Mouse (Mus musculus) MEL (cell line): ENCODE measurements around the gene Gm17324. TPM values are rescaled to one million over a fixed set of nuclear protein-coding genes. Genes with fewer than 3 reads are reported as not detected.

Source experiments
- DNase-seq: peaks from one replicate; pipeline ENCODE4 v3.0.0; 2011; ENCODE audit warnings: low read depth, low spot score
- H3K27ac ChIP-seq: 2 replicates; pipeline ENCODE4 v1.5.1; 2012; ENCODE audit warnings: low read depth, mild to moderate bottlenecking, control low read depth, low read length, moderate library complexity; ENCODE audit not compliant: control insufficient read depth
- H3K27me3 ChIP-seq, 2 experiments: fragments of 150-350 bp in 1 of 2; sonication (generic) in 1 of 2; 2 replicates each; pipeline ENCODE4 v1.6.1; 2012; ENCODE audit warnings: low read length in 2 of 2, mild to moderate bottlenecking in 2 of 2, improper control_type of control experiment in 1 of 2, moderate library complexity in 1 of 2; ENCODE audit not compliant: insufficient read depth in 2 of 2, control insufficient read depth in 1 of 2
- H3K36me3 ChIP-seq, 2 experiments: 2 replicates each; pipeline ENCODE4 v1.6.1; 2012 to 2014; ENCODE audit warnings: low read length in 2 of 2, improper control_type of control experiment in 1 of 2, inconsistent platforms in 1 of 2, mild to moderate bottlenecking in 1 of 2; ENCODE audit not compliant: insufficient read depth in 2 of 2, control insufficient read depth in 1 of 2
- H3K4me1 ChIP-seq, 2 experiments: fragments of 150-350 bp in 1 of 2; sonication (generic) in 1 of 2; 2 replicates each; pipeline ENCODE4 v1.6.1; 2012; ENCODE audit warnings: low read length in 2 of 2, improper control_type of control experiment in 1 of 2, mild to moderate bottlenecking in 1 of 2; ENCODE audit not compliant: insufficient read depth in 2 of 2, control insufficient read depth in 1 of 2
- H3K4me3 ChIP-seq, 2 experiments: fragments of 150-350 bp in 1 of 2; sonication (generic) in 1 of 2; 2 replicates each; pipeline ENCODE4 v1.5.1; 2012; ENCODE audit warnings: low read depth in 2 of 2, low read length in 2 of 2, mild to moderate bottlenecking in 2 of 2, moderate library complexity in 2 of 2, control low read depth in 1 of 2, improper control_type of control experiment in 1 of 2; ENCODE audit not compliant: control insufficient read depth in 1 of 2, insufficient read depth in 1 of 2
- H3K79me2 ChIP-seq: 2 replicates; pipeline ENCODE4 v1.6.1; 2012; ENCODE audit warnings: mild to moderate bottlenecking, low read length, moderate library complexity; ENCODE audit not compliant: control insufficient read depth, poor library complexity, insufficient read depth
- H3K9ac ChIP-seq: 2 replicates; pipeline ENCODE4 v1.6.1; 2012; ENCODE audit warnings: low read depth, mild to moderate bottlenecking, control low read depth, low read length, moderate library complexity; ENCODE audit not compliant: control insufficient read depth, poor library complexity, severe bottlenecking
- H3K9me3 ChIP-seq: fragments of 150-350 bp; sonication (generic); replicated peaks from 2 replicates; pipeline ENCODE4 v1.6.1; 2012; ENCODE audit warnings: mild to moderate bottlenecking, low read length, improper control_type of control experiment, moderate library complexity; ENCODE audit not compliant: insufficient read depth
- E2F4 ChIP-seq: IDR thresholded peaks from 2 replicates; pipeline ENCODE4 v1.6.1; 2011; ENCODE audit warnings: low read depth, low read length, improper control_type of control experiment, borderline replicate concordance
- EP300 ChIP-seq, 2 experiments: IDR thresholded peaks; 2 replicates each; pipeline ENCODE4 v1.6.1; 2011; ENCODE audit warnings: improper control_type of control experiment in 2 of 2, low read length in 2 of 2, low read depth in 1 of 2, mild to moderate bottlenecking in 1 of 2
- ETS1 ChIP-seq: IDR thresholded peaks from 2 replicates; pipeline ENCODE4 v1.6.1; 2012; ENCODE audit warnings: low read depth, mild to moderate bottlenecking, inconsistent platforms, low read length, improper control_type of control experiment, moderate library complexity
- GABPA ChIP-seq: IDR thresholded peaks from 2 replicates; pipeline ENCODE4 v1.6.1; 2012; ENCODE audit warnings: low read depth, mild to moderate bottlenecking, inconsistent platforms, low read length, improper control_type of control experiment, moderate library complexity
- GATA1 ChIP-seq: IDR thresholded peaks from 2 replicates; pipeline ENCODE4 v1.6.1; 2011; ENCODE audit warnings: low read depth, low read length, improper control_type of control experiment
- HCFC1 ChIP-seq: IDR thresholded peaks from 2 replicates; pipeline ENCODE4 v1.6.1; 2012; ENCODE audit warnings: low read depth, mild to moderate bottlenecking, inconsistent platforms, low read length, improper control_type of control experiment, moderate library complexity
- MAFK ChIP-seq: IDR thresholded peaks from 2 replicates; pipeline ENCODE4 v1.6.1; 2011; ENCODE audit warnings: low read depth, mild to moderate bottlenecking, low read length, improper control_type of control experiment, borderline replicate concordance
- MAX ChIP-seq: IDR thresholded peaks from 2 replicates; pipeline ENCODE4 v1.6.1; 2011; ENCODE audit warnings: low read length, improper control_type of control experiment
- MXI1 ChIP-seq: IDR thresholded peaks from 2 replicates; pipeline ENCODE4 v1.6.1; 2011; ENCODE audit warnings: mild to moderate bottlenecking, low read depth, low read length, improper control_type of control experiment
- MYC ChIP-seq: IDR thresholded peaks from 2 replicates; pipeline ENCODE4 v1.6.1; 2011; ENCODE audit warnings: low read depth, mild to moderate bottlenecking, low read length, improper control_type of control experiment, moderate library complexity
- NELFE ChIP-seq: IDR thresholded peaks from 2 replicates; pipeline ENCODE4 v1.6.1; 2011; ENCODE audit warnings: low read depth, low read length, improper control_type of control experiment
- NRF1 ChIP-seq: IDR thresholded peaks from 2 replicates; pipeline ENCODE4 v1.6.1; 2014; ENCODE audit warnings: low read depth, mild to moderate bottlenecking, inconsistent platforms, low read length, improper control_type of control experiment, moderate library complexity; ENCODE audit not compliant: poor library complexity, insufficient read depth, severe bottlenecking
- POLR2A ChIP-seq, 2 experiments: IDR thresholded peaks; 2 replicates each; pipeline ENCODE4 v1.6.1; 2011 to 2012; ENCODE audit warnings: low read length in 2 of 2, mild to moderate bottlenecking in 2 of 2, control low read depth in 1 of 2, improper control_type of control experiment in 1 of 2, low read depth in 1 of 2, moderate library complexity in 1 of 2; ENCODE audit not compliant: control insufficient read depth in 1 of 2, insufficient read depth in 1 of 2, poor library complexity in 1 of 2
- POLR2AphosphoS2 ChIP-seq: IDR thresholded peaks from 2 replicates; pipeline ENCODE4 v1.6.1; 2011; ENCODE audit warnings: low read length, improper control_type of control experiment
- SMC3 ChIP-seq: IDR thresholded peaks from 2 replicates; pipeline ENCODE4 v1.6.1; 2011; ENCODE audit warnings: low read depth, low read length, improper control_type of control experiment
- TAL1 ChIP-seq: IDR thresholded peaks from 2 replicates; pipeline ENCODE4 v1.6.1; 2012; ENCODE audit warnings: mild to moderate bottlenecking, inconsistent platforms, low read length, moderate library complexity, mixed read lengths
- TBP ChIP-seq: IDR thresholded peaks from 2 replicates; pipeline ENCODE4 v1.8.0; 2011; ENCODE audit warnings: low read depth, low read length, improper control_type of control experiment
- TCF12 ChIP-seq: IDR thresholded peaks from 2 replicates; pipeline ENCODE4 v1.6.1; 2014; ENCODE audit warnings: low read depth, mild to moderate bottlenecking, inconsistent platforms, low read length, improper control_type of control experiment, moderate library complexity
- UBTF ChIP-seq: IDR thresholded peaks from 2 replicates; pipeline ENCODE4 v1.6.1; 2012; ENCODE audit warnings: low read depth, mild to moderate bottlenecking, inconsistent platforms, low read length, improper control_type of control experiment, moderate library complexity, borderline replicate concordance; ENCODE audit not compliant: insufficient read depth
- USF1 ChIP-seq: IDR thresholded peaks from 2 replicates; pipeline ENCODE4 v1.6.1; 2014; ENCODE audit warnings: low read depth, mild to moderate bottlenecking, inconsistent platforms, low read length, improper control_type of control experiment, moderate library complexity
- polyA plus RNA-seq, 2 experiments: library from polyadenylated mRNA; stranded (reverse) in 1 of 2; unstranded in 1 of 2; fragments of >175 nt in 1 of 2; fragments of >200 nt in 1 of 2; gene quantifications; 2 replicates each; pipeline versions ENCODE4 v1.2.1 to v1.2.4; 2012; ENCODE audit warnings: low replicate concordance in 2 of 2, low read depth in 1 of 2; ENCODE audit not compliant: insufficient read length in 2 of 2, insufficient read depth in 1 of 2, missing spikeins in 1 of 2
- total RNA-seq: library from RNA; depleted of rRNA; stranded (reverse); fragments of 300-350 nt; gene quantifications from 2 replicates; pipeline ENCODE4 v1.2.3, GENCODE M21; 2012

Gm17324 gene
- total and polyA plus RNA-seq, 3 experiments = 0.36 to 1.8 TPM; not detected in 1

GRCm38 (mm10) chr9:78442579-78443392 lies 5.8 kb downstream of the Gm17324 start, which contains the start of gene Cgas:
Gene Cgas, minus strand, starts transcription at chr9:78443237.
- peak; percentile 60 for TF ChIP-seq HCFC1
- no peak for TF ChIP-seq GATA1
- 0 out of 2 replicates have a peak, but pooled peaks have one; percentile 33 for TF ChIP-seq UBTF
- peak; percentile 51; the same call in 1 of the 2 replicates for TF ChIP-seq TCF12
- no peak for TF ChIP-seq POLR2AphosphoS2
- peak; percentile 28; the same call in 1 of the 2 replicates for TF ChIP-seq USF1
- TF ChIP-seq SMC3 = no peak
- TF ChIP-seq TAL1 = no peak
- peak; percentile 78 for TF ChIP-seq NRF1
- TF ChIP-seq MXI1 = peak; percentile 46
- TF ChIP-seq EP300 (IDR thresholded peaks at IDR 0.05; ENCODE audit: low read depth in 1 of 2, low read length in 2 of 2) = no peak
- no peak for TF ChIP-seq GABPA
- peak; percentile 89; the same call in 1 of the 2 replicates for TF ChIP-seq E2F4
- no peak for TF ChIP-seq MAFK
- TF ChIP-seq TBP = peak; percentile 51; the same call in 1 of the 2 replicates
- peak; percentile 91 for TF ChIP-seq MAX
- TF ChIP-seq NELFE = peak; percentile 54
- TF ChIP-seq MYC = peak; percentile 52
- peak; percentile 36; the same call in 1 of the 2 replicates for TF ChIP-seq ETS1
- peak; percentile 51 to 77 for TF ChIP-seq POLR2A (IDR thresholded peaks at IDR 0.05; ENCODE audit: control insufficient read depth in 1 of 2, insufficient read depth in 1 of 2, low read depth in 1 of 2, low read length in 2 of 2, poor library complexity in 1 of 2)
- Histone ChIP-seq H3K79me2 (peaks cover 43% of the 10 kb centered on the region), H3K4me1 (peaks cover 9 to 20% of the 10 kb centered on the region in 2 experiments), H3K27me3 (no peaks in the 10 kb centered on the region), H3K27ac (peak within 1 kb of the TSS; percentile 49), H3K9ac (peak within 1 kb of the TSS; percentile 75), H3K36me3 (peaks cover 2 to 19% of the 10 kb centered on the region in 2 experiments), H3K9me3 (no peaks in the 10 kb centered on the region), H3K4me3 (peak within 1 kb of the TSS; percentile 77 to 95)
- DNase-seq = peak; percentile 90
